Mouse (Mus musculus): Measurements from ENCODE around the gene Lonp1. TPM values are rescaled to one million over a fixed set of nuclear protein-coding genes. Genes with fewer than 3 reads are reported as not detected.
"Not testable (repeated sequence)": the region's sequence is repeated elsewhere in the genome, so short reads cannot be mapped to it uniquely, and the experiment has no call there.

The Lonp1 gene
- polyA plus RNA-seq, 1 experiment from 2014 or later: 51.7 TPM

- Histone ChIP-seq H3K27ac (no peak overlapping the region), H3K36me3 (no peaks in the 10 kb centered on the region), H3K9ac (no peak overlapping the region), H3K27me3 (no peaks in the 10 kb centered on the region), H3K4me3 (no peak overlapping the region), H3K4me2 (no peak overlapping the region), H3K4me1 (no peaks in the 10 kb centered on the region), H3K9me3 (no peaks in the 10 kb centered on the region)
- ATAC-seq (ENCODE audit: borderline replicate concordance, extremely low read depth, low FRiP score, low TSS enrichment): no peak
- 54% methylated on average over 2 of the region's 2 CpGs for WGBS
These were observed 28.1 kb upstream of the Lonp1 start for GRCm38 (mm10) chr17:56654771-56655170.

GRCm38 (mm10) chr17:56651801-56652200, 25.1 kb upstream of the Lonp1 start:
- no peak overlapping the region for H3K4me3 ChIP-seq
- H3K4me1 ChIP-seq: no peaks in the 10 kb centered on the region
- H3K36me3 ChIP-seq: no peaks in the 10 kb centered on the region
- no peak overlapping the region for H3K4me2 ChIP-seq
- WGBS: 26% methylated on average over 10 of the region's 10 CpGs
- H3K9me3 ChIP-seq: no peaks in the 10 kb centered on the region
- H3K27me3 ChIP-seq: no peaks in the 10 kb centered on the region
- no peak overlapping the region for H3K9ac ChIP-seq
- no peak overlapping the region for H3K27ac ChIP-seq
- ATAC-seq (ENCODE audit: borderline replicate concordance, extremely low read depth, low FRiP score, low TSS enrichment): no peak

GRCm38 (mm10) chr17:56647546-56647945, 20.9 kb upstream of the Lonp1 start:
- Histone ChIP-seq H3K27ac (no peak overlapping the region), H3K9ac (no peak overlapping the region), H3K4me3 (no peak overlapping the region), H3K4me2 (no peak overlapping the region), H3K9me3 (no peaks in the 10 kb centered on the region), H3K4me1 (no peaks in the 10 kb centered on the region), H3K27me3 (no peaks in the 10 kb centered on the region; the same call in 1 of the 2 replicates), H3K36me3 (no peaks in the 10 kb centered on the region)
- ATAC-seq (ENCODE audit: borderline replicate concordance, extremely low read depth, low FRiP score, low TSS enrichment): no peak
- 40% methylated on average over 10 of the region's 13 CpGs for WGBS

- no peaks in the 10 kb centered on the region for H3K9me3 ChIP-seq
- WGBS: 72% methylated on average over 4 of the region's 4 CpGs
- no peaks in the 10 kb centered on the region; the same call in 1 of the 2 replicates for H3K27me3 ChIP-seq
- H3K4me2 ChIP-seq: no peak overlapping the region
- no peaks in the 10 kb centered on the region for H3K4me1 ChIP-seq
- H3K36me3 ChIP-seq: no peaks in the 10 kb centered on the region
- no peak overlapping the region for H3K4me3 ChIP-seq
- H3K9ac ChIP-seq: no peak overlapping the region
- H3K27ac ChIP-seq: no peak overlapping the region
- ATAC-seq (ENCODE audit: borderline replicate concordance, extremely low read depth, low FRiP score, low TSS enrichment): no peak
These were observed 16.6 kb upstream of the Lonp1 start for GRCm38 (mm10) chr17:56643237-56643636.

GRCm38 (mm10) chr17:56634023-56634422, 7.3 kb upstream of the Lonp1 start:
- WGBS: 76% methylated on average over 6 of the region's 6 CpGs

GRCm38 (mm10) chr17:56631807-56632206, 5.1 kb upstream of the Lonp1 start:
- H3K27ac ChIP-seq: no peak overlapping the region
- H3K4me1 ChIP-seq: peaks cover 7% of the 10 kb centered on the region; the same call in 1 of the 2 replicates
- no peaks in the 10 kb centered on the region for H3K36me3 ChIP-seq
- WGBS: 56% methylated on average over 4 of the region's 4 CpGs
- no peak overlapping the region for H3K9ac ChIP-seq
- H3K4me2 ChIP-seq: no peak overlapping the region
- H3K9me3 ChIP-seq: no peaks in the 10 kb centered on the region
- H3K27me3 ChIP-seq: no peaks in the 10 kb centered on the region
- H3K4me3 ChIP-seq: no peak overlapping the region
- ATAC-seq (ENCODE audit: borderline replicate concordance, extremely low read depth, low FRiP score, low TSS enrichment): no peak

More at GRCm38 (mm10) chr17:56634023-56634422, 7.3 kb upstream of the Lonp1 start:
- H3K27me3 ChIP-seq: no peaks in the 10 kb centered on the region
- no peak for ATAC-seq (ENCODE audit: borderline replicate concordance, extremely low read depth, low FRiP score, low TSS enrichment)
- H3K4me2 ChIP-seq: no peak overlapping the region
- H3K36me3 ChIP-seq: no peaks in the 10 kb centered on the region
- H3K4me1 ChIP-seq: no peaks in the 10 kb centered on the region
- H3K4me3 ChIP-seq: no peak overlapping the region
- H3K9ac ChIP-seq: no peak overlapping the region
- H3K27ac ChIP-seq: no peak overlapping the region
- H3K9me3 ChIP-seq: no peaks in the 10 kb centered on the region

GRCm38 (mm10) chr17:56629800-56630781, 3.4 kb upstream of the Lonp1 start:
- H3K27ac ChIP-seq; H3K36me3 ChIP-seq; H3K4me2 ChIP-seq; H3K9ac ChIP-seq; H3K9me3 ChIP-seq; H3K4me3 ChIP-seq; H3K27me3 ChIP-seq; ATAC-seq (ENCODE audit: borderline replicate concordance, extremely low read depth, low FRiP score, low TSS enrichment): not testable (repeated sequence)
- 82% methylated on average over 27 of the region's 27 CpGs for WGBS
- H3K4me1 ChIP-seq: peaks cover 20% of the 10 kb centered on the region

- peak; percentile 16; the same call in 1 of the 2 replicates for ATAC-seq (ENCODE audit: borderline replicate concordance, extremely low read depth, low FRiP score, low TSS enrichment)
- WGBS: 8% methylated on average over 26 of the region's 26 CpGs
- peaks cover 14% of the 10 kb centered on the region; the same call in 1 of the 2 replicates for H3K36me3 ChIP-seq
- H3K9me3 ChIP-seq: no peaks in the 10 kb centered on the region
- peaks cover 22% of the 10 kb centered on the region for H3K4me1 ChIP-seq
- H3K9ac ChIP-seq: peak within 1 kb of the TSS; percentile 44
- peak within 1 kb of the TSS; percentile 99 for H3K4me3 ChIP-seq
- H3K4me2 ChIP-seq: peak within 1 kb of the TSS; percentile 89
- H3K27ac ChIP-seq: peak within 1 kb of the TSS; percentile 77
- no peaks in the 10 kb centered on the region for H3K27me3 ChIP-seq
These were observed 1.0 kb upstream of the Lonp1 start, which contains the start of gene Catsperd for GRCm38 (mm10) chr17:56627530-56628277. Gene Catsperd, plus strand, starts transcription at chr17:56628143.

GRCm38 (mm10) chr17:56626260-56626659, 427 bp downstream of the Lonp1 start:
- Histone ChIP-seq H3K27me3 (no peaks in the 10 kb centered on the region), H3K4me2 (peak overlapping the region; percentile 89), H3K4me3 (peak overlapping the region; percentile 99), H3K9me3 (no peaks in the 10 kb centered on the region), H3K9ac (peak overlapping the region; percentile 93), H3K4me1 (peaks cover 22% of the 10 kb centered on the region), H3K27ac (no peak overlapping the region), H3K36me3 (peaks cover 25% of the 10 kb centered on the region)
- peak; percentile 4; the same call in 1 of the 2 replicates for ATAC-seq (ENCODE audit: borderline replicate concordance, extremely low read depth, low FRiP score, low TSS enrichment)
- WGBS: 2% methylated on average over 32 of the region's 32 CpGs

GRCm38 (mm10) chr17:56625495-56625894, 1.2 kb downstream of the Lonp1 start:
- Histone ChIP-seq H3K36me3 (peaks cover 30% of the 10 kb centered on the region), H3K9me3 (no peaks in the 10 kb centered on the region), H3K27me3 (no peaks in the 10 kb centered on the region), H3K27ac (no peak overlapping the region), H3K4me1 (peaks cover 22% of the 10 kb centered on the region), H3K4me2 (peak overlapping the region; percentile 89), H3K9ac (peak overlapping the region; percentile 93; the same call in 1 of the 2 replicates), H3K4me3 (peak overlapping the region; percentile 99)
- WGBS: 73% methylated on average over 3 of the region's 3 CpGs
- no peak for ATAC-seq (ENCODE audit: borderline replicate concordance, extremely low read depth, low FRiP score, low TSS enrichment)

- peaks cover 81% of the 10 kb centered on the region for H3K36me3 ChIP-seq
- H3K4me3 ChIP-seq: no peak overlapping the region
- H3K4me1 ChIP-seq: peaks cover 11% of the 10 kb centered on the region
- WGBS: 85% methylated on average over 8 of the region's 8 CpGs
- H3K9ac ChIP-seq: no peak overlapping the region
- H3K4me2 ChIP-seq: no peak overlapping the region
- no peaks in the 10 kb centered on the region for H3K27me3 ChIP-seq
- no peaks in the 10 kb centered on the region for H3K9me3 ChIP-seq
- H3K27ac ChIP-seq: no peak overlapping the region
- ATAC-seq (ENCODE audit: borderline replicate concordance, extremely low read depth, low FRiP score, low TSS enrichment): no peak
These were observed 9.1 kb downstream of the Lonp1 start for GRCm38 (mm10) chr17:56617628-56618027.
